Mouse (Mus musculus) c-Kit-positive CD71-positive TER-119-positive erythroid progenitor cells, embryonic 14.5 days (primary cell): ENCODE data around the gene Rgsl1.
"Not testable (repeated sequence)": the region's sequence is repeated elsewhere in the genome, so short reads cannot be mapped to it uniquely, and the experiment has no call there.

ENCODE experiments used
- DNase-seq: peaks from one replicate; pipeline ENCODE4 v3.0.0-alpha.2; 2013; ENCODE audit warnings: low spot score

The Rgsl1 gene

DNA sequence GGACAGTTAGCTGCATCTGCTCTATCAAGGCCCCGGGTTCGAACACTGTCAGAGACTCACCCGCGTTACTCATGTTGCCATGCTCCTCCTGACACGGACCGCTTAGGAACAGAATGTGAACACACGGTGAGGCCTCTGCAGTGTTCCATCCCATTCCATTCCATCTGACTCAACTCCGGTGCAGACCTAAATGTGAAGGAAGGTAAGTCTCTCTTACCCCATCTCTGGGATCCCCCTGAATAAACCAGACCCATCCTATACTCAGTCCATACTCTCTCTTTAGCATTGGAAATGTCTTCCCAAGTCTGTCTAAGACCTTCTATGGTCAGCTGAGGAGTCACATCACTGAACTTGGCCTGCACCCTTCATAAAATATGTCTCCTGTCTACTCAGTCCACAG is at the start of gene Rgsl1:
Gene Rgsl1 (minus strand): TSS at position 101 of the 400 bp plus-strand sequence.
- no peak for DNase-seq

DNA sequence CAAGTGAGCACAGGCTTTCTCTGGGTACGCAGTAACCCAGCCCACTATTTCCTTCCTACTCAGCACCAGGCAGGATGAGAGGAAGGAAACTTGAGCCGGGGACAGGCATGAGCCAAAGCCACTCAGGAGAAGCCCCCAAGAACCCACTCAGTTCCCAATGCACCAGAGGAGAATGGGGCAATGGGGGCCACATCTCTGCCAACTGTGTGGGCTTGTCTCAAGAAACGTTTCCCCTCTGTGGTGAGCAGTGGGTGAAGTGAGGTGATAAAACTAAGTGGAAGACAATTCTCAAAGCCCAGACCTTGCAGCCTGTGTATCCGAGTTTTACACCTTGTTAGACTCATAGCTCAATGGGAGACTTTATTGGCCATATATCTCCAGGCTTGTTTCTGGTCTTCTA is 47.5 kb upstream of the Rgsl1 start, which contains the start of gene Teddm1a:
Gene Teddm1a (plus strand): TSS at position 301 of the 400 bp plus-strand sequence.
- no peak for DNase-seq

DNA sequence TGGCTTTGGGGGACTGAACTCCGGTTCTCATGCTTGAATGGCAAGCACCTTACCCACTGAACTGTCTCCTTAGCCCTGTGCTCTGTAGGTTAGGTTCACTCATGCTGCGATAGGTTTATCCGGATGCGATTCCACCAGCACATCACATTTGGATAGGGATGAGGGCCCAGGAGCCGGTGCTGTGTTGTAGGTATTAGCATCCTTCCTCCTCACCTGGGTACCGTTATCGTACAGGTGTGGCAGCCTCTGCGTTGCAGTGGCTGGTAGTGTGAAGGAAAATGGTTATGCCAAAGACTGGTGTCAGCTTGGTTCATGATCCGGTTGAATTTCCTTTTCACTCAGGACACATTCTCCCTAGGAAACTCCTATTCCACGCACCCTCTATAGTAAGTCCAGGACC is 46.2 kb upstream of the Rgsl1 start:
- DNase-seq, result no peak

DNA sequence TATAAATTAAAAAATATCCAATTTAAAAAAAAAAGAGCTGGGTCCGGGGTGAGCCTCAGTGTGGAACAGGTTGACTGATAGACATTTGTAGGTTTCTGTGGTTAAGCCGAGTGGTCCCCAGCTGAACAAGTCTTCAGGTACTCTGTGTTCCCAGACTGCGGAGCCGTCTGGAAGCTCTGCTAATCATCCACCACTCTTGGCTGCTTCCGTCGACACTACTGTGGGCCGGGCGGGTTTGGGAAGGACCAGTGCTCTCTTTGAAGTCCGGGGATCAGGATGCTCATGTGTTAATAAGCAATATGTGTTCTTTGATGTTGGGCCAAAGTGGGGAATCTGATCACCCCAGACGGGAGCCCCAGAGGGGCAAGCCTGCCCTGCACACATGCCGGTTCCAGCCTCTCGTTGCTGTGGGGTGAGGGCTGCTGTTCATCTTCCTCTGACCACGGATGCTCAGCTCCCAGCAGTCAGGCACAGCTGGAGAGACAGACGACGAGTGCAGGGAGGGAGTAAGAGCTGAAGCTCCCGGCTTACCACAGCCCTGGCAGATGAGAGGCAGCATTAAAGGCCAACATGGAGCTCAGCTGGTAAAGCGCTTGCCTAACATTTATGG is 42.2 kb upstream of the Rgsl1 start:
- DNase-seq, result no peak

DNA sequence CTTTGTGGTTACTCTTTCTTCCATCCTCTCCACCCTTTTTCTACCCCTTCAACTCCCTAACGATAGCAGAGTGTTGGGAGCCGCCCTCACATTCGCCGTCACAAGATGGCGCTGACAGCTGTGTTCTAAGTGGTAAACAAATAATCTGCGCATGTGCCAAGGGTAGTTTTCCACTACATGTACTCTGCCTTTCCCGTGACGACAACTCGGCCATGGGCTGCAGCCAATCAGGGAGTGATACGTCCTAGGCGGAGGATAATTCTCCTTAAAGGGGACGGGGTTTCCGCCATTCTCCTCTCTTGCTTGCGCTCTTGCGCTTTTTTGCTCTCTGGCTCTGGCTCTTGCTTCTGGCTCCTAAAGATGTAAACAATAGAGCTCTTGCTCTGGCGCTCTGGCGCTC is 36.4 kb upstream of the Rgsl1 start:
- DNase-seq, result not testable (repeated sequence)

DNA sequence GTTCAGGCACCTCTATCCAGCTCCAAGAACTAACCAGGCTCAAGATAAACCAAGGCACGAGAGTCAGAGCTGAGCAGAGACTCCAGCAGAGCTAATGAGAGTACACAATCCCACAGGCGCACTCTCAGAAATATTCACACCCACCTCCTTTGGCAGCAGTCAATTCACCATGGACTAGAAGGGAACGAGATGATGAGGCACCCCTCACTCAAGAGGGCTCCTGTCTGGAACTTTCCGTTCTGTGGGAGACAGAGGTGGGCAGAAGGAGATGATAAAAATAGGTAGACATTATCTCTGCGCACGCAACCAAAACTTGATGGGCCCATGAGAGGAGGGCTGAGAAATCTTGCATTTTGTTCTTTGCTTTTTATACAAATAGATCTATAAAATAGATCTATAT is 30.1 kb upstream of the Rgsl1 start, which contains the start of gene Teddm1b:
Gene Teddm1b (plus strand): TSS at position 301 of the 400 bp plus-strand sequence.
- DNase-seq, result no peak

DNA sequence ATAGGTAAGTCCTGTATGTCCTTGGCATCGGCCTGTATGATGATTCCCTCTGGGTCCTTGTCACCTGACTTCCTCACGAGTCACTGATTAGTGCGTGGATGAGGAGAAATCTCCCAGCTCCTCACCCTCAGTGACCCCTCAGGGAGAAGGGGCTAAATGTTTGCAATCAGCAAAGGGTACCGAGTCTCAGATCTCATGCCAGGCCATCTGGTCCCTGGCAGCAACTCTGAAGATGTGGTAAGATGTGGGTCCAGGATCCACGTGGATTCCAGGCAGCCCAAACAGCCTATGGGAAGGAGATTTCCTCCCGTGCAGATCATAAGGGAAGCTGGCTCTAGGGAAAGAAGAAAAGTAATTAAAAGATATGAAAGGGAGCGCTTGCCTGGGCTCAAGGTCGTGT is 12.0 kb upstream of the Rgsl1 start:
- no peak for DNase-seq

DNA sequence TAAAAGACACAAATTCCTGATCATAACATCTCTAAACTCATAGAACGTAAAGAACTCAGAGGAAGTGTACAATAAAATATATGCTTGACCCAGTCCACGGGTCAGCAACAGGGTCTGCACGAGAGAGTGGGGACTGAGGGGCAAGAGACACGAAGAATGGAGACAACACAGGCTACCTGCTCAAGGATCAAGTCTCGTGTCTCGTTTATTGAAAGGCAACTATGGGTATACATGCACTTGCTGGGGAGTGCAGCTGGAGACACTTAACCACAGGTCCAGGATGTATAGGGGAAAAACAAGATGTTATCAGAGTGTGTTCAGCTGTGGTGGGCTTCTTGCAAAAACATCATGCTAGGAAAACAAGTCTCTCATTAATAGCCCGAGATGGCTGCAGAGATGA is 8.8 kb upstream of the Rgsl1 start:
- DNase-seq, result not testable (repeated sequence)

DNA sequence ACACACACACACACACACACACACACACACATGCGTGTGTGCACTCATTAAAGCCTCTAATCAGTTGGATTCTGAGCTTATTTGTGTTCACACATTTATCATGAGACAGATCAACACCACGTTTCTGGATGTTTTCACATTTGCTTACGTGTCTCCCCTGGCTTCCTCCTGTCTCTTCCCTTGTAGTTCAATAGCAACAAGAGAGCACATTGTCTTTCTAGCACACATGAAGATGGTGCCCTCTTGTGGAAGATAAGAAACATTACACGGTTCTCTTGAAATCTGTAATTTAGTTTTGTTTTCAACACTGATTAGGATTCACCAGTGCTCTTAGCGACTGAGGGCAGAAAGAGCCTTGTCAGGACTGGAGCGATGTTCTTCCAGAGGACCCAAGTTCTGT is 2.9 kb upstream of the Rgsl1 start:
- DNase-seq, result no peak

DNA sequence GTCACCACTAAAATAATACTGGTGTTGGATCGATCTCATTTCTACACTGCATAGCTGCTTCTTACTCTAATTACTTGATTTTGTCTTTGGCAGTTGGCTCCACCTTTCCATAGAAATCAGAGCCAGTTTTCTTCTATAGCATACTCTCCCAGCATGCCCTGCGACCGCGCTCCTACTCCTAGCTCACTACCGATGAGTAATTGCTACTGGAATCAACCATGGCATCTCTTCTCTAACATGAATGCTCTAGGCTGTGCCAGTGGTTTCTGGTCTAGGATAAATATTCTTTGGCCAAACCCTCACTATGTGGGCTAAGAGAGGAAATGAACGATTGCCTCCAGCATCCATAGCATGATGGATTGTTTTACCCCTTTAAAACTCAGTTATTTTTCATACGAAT is 2.5 kb upstream of the Rgsl1 start:
- no peak for DNase-seq

DNA sequence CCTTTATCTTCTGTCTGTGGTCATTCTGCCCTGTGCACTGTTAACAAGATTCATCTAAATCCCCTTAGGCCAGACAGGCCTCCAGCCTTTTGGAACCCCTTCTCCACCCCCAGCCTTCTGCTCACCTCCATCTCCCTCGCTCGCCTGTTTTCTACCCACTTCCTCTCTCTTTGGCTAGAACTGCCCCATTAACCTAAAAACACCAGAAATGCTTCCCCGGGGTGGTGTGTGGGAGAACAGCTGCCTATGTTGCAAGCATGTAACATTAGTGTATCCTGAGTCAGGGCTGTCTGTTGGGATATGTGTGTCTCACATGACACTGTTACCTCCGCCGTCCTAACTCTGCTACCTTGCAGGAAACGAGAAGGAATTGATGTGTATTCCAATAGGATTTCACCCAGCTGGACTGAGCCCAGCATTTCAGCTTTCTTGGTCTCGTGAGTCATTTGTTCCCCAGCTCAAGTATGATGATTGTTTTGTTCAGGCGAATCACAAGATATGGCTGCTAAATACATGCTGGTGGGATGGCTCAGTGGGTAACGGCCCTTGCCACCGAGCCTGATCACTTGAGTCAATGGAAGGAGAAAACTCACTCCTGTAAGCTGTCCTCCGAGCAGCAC is 1.7 kb downstream of the Rgsl1 start:
- DNase-seq, result no peak

DNA sequence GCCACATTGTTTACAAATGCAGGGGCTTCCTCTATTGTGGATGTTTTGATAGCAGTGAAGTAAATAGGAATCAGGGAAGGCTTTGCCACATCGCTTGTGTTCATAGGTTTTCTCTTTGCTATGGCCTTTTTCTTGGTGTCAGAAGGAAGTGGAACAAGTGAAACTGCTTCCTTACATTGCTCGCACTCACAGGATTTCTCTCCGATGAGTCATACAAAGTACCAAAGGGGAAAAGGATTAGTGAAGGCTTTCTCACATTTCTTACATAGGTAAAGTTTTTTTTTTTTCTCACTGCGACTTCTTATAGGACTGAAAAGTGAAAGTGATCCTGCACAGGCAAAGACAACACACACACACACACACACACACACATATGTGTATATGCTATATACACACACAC is 7.9 kb downstream of the Rgsl1 start:
- no peak for DNase-seq

DNA sequence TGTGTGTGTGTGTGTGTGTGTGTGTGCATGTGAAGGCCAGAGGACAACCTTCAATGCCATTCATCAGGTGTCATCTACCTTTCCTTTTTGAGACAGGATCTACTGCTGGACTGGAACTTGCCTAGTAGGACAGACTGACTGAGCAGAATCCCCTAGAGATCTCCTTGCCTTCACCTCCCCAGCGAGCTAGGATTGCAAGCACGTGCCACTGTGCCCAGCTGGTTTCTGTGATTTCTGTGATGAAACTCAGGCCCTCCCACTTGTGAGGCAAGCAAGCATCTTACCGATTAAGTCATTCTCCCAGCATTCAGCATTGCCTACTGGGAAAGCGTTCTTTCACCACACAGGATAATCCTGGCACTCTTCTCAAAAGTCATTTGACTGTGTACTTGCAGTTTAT is 13.2 kb downstream of the Rgsl1 start:
- DNase-seq, result no peak

DNA sequence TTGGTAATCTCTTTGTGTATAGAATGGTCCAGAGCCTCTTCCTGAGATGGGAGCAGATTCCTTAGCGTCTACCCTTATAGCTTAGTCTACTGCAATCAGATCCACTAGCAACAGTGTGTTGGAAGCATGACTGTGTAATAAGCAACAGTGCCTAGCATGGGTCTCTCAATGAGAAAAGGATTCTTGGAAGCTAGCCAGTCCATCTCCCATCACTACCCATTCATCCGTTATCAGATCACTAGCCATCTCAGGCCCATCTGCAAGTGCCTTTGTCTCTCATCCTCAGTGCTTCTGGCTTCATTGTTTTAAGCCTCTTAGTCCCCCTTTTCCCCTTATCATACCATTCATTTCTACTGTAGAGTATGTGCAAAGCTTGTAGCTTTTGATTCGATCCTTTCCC is 23.7 kb downstream of the Rgsl1 start:
- DNase-seq, result no peak

DNA sequence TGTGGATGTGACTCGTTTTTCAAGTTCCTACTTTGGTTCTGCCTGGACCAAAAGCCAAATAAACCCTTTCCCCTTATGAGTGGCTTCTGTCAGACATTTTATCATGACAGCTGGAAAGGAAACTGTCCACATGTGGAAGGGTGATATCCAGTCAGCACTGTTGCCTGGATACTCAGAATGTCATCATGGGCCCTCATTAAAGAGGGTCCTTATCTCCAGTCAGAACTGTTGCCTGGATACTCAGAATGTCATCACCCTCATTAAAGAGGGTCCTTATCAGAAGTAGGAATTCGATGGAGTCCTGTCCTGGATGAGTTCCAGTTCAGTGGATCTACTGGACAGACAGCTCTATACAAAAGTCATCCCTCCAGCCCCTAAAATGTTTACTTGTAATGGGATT is 29.7 kb downstream of the Rgsl1 start:
- no peak for DNase-seq

DNA sequence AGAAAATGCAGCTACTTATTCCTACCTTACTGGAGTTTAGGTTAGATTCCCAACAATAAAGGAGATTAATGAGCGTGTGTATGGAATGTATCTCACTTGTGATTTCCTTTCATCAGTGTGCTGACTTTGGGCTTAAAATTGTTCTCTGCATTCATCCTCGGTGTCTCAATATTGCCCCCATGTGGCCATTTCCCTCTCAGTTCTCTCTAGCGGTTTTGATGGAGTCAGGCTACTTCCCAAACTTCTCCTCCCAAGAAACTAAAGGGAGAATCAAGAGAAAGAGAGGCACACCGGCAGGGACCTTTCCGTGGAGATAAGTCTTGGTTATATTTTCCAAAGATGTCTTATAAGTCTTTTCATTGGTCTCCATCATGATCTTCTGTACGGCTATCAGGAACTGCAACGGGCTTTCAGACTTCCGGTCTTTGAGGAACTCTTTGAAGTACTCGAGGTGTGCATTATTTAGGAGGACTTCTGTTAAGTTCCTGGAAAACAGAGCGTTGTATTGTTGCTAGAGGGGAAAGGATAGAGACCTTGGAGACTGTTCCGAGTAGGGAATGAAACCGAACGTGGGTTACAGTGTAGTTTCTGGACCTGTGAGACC is 36.5 kb downstream of the Rgsl1 start:
- DNase-seq, result peak; percentile 25

DNA sequence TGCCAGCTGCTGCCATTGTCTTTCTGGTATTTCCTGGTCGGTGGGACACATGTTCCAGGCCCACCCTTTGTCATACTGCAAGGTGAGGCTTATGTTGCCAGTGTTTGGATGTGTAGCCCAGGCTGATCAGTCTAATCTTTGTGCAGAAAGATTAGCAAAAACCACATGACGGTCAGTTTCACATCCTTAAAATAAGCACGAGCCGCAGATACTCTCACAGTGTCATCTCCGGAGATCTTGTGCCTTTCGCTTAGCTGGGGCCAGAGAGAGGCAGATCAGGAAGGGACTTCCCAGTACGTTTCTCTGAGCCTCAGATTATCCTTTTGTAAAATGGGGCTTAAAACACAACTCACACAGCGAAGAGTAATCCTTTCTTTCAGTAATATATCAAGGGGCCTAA is 40.4 kb downstream of the Rgsl1 start:
- no peak for DNase-seq

DNA sequence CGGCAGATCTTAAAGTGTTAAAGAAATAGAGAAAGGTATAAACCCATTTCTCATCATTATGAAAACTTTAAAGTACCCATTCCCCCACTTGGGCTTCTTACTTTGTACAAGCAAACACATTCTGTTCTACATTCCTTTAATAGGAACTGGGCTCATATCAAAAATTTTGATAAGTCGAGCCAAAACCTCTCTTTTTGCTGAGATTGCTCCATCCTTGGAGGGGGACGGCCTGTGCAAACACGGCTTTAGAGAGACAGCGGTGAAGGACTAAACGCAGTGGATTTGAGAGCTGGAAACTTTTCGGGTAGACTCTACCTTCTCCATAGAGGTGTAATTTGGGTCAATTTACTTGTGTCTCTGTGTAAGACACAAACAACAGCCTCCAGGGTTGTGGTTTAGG is 41.3 kb downstream of the Rgsl1 start:
- DNase-seq, result no peak

DNA sequence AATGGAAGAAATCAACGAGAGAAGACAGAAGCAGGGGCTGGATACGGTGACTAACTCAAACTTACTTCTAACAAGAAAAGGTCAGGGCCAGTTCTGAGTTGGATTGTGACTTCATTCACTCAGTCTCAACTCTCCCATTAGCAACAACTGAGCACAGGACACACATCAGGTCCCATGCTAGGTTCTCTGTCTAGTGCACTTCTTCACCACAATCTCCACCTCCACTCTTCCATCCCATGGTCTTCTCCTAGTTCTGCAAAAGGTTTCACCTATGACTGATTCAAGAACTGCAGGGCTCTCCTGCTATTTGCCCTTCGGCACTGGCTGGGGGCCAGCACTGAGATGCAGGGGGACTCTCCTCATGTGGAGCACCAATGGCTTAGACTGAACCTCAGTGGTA is 49.7 kb downstream of the Rgsl1 start:
- DNase-seq, result no peak

DNA sequence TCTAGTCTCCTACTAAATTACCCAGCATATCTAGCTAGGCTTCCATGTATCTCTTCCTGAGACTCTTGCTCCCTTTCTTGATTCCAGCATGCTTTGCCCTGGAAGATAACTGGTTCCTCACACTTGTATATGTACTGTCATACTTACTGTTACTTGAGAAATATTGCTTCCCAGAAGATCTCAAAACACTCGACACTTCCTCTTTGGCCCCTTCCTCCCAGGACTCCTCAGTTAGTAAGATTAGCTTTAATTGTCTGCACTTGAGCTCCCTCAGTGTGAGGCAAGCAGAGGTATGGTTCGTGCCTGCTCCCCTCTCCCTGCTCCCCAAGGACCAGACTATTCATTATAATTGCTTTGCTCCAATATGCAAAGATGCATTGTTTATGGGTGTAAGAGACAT is 53.2 kb downstream of the Rgsl1 start:
- no peak for DNase-seq

DNA sequence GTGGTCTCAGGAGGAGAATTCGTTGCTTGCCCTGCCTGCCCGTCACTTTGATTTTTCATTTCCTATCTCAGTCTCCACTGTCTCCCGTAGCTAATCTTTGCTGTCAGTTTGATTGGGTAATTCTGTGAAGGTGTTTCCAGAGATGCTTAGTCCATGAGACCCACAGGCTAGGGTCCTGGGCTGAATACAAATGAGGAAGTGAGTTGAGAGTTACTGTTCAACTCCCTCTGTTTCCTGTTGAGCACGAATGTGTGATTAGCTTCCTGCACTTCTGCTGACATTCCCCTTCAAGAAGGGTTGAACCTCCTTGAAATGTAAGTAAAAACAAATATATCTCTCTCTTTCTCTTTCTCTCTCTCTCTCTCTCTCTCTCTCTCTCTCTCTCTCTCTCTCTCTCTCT is 58.3 kb downstream of the Rgsl1 start:
- DNase-seq, result no peak

DNA sequence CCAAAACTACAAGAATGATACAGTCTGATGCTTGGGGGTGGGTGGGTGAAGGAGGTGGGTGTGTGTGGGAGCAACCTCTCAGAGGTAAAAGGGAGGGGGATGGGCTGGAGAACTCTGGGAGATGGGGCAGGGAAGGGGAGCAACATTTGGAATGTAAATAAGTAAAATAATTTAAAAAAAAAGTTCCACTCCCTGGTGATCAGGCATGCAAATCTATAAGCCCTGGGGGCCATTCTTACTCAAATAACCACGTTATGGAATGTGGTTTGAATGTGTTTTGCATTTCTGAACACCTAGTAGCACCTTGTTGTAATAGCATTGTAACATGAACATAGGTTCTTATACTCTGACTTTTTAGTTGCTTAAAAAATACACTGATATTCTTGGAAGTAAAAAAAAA is 60.6 kb downstream of the Rgsl1 start:
- no peak for DNase-seq

DNA sequence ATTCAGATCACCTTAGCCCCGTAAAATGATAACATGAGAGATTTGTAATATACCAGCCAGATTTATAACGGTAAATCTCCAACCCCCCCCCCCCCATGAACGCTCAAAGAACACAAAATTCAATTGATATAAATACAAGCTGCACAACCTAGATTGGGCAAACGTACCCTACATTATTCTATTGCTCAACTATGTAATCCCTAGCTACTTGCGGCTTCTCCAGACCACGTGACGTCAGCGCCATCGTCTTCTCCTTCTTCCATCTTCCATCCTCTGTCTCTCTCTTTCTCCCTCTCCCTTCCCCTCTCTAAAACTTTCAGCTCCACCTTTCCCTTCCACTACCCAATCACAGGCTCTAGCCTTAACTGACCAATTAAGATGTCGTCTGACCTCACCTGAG is 65.7 kb downstream of the Rgsl1 start:
- no peak for DNase-seq

DNA sequence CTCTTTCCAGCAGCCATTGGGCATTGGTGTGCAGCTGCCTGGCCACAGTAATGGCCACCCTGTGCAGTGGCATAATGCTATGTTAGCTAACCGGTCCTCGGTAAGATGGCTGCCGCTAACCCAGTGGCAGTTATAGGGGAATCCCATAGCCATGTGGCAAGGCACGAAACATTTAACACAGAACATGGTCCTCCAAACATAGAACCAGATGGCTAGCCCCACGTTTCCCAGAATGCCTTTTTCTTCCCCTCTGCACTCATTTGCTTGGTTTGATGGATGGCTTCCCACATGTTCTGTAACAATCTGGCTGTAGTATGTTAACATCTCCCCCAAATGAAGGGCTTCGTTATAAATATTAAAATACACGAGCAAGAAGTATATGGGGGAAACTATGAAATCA is 67.7 kb downstream of the Rgsl1 start:
- no peak for DNase-seq
